Mouse (Mus musculus) frontal cortex, adult (tissue): ENCODE measurements around the gene Gpr153.
A peak's percentile ranks its signal among the peaks of the same experiment; 100 is the strongest.

ENCODE experiments used
- ATAC-seq: cut with Nextera tagmentation; 2 replicates; pipeline ENCODE4 v1.9.2; 2017; ENCODE audit warnings: mild to moderate bottlenecking, moderate library complexity, mixed read lengths; ENCODE audit not compliant: low TSS enrichment

Gene Gpr153

GRCm38 (mm10) chr4:152315498-152316213 lies 41.6 kb downstream of the Gpr153 start:
- peak; percentile 46; the same call in 1 of the 2 replicates for ATAC-seq

DNA sequence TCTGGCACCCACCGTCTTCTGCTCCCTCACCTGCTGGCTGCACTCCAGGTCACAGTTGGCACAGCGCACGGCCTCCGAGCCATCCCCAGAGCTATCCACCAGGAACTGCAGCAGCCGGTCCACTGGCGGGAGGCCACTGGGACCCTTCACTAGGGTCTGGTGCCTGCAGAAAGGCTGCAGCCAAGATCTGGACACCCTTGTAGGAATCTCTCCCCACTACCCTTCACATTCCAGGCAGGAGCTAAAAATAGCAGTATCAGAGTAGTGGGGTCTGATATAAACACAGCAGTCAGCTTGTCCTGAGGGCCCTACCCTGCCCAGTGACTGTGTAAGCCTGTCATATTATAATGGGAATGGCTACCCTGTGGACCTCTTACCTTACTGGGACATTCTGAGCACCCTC lies 43.6 kb downstream of the Gpr153 start:
- no peak for ATAC-seq

DNA sequence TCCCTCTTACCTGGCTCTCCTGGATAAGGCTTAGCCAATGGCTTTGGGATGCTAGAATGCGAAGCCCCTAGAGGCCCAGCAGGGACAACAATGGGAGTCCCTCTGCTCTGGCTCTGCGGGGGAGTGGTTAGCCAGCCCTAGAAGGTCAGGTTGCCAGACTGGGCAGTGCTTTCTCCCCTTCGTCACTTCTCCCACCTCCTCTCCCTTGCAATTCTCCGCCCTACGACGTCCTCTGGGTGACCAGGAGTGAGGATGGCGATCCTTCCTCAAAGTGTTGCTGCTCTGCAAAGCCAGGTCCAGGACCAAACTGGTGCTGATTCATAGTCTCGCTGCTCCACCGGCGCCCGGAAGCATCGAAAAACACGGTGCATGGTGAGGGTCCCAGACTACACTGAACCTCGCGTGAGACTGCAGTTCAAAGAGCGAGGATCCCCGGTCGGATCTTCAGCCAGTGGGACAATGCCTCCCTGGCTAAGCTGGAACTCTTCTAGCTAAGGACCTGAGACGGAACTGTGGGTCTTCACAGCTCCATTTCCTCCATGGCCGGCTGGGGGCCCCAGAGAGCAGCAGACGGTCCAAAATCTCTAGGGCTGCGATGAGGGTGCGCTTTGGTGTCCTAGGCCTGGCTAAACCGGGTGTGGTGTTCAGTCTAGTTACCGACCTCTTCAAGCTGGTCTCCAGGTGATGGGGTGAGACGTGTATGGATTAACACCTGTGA lies 44.6 kb downstream of the Gpr153 start, which contains the start of gene Rnf207:
TSS of gene Rnf207 (minus strand) at position 477 of the 718 bp plus-strand sequence.
- peak; percentile 77 for ATAC-seq

DNA sequence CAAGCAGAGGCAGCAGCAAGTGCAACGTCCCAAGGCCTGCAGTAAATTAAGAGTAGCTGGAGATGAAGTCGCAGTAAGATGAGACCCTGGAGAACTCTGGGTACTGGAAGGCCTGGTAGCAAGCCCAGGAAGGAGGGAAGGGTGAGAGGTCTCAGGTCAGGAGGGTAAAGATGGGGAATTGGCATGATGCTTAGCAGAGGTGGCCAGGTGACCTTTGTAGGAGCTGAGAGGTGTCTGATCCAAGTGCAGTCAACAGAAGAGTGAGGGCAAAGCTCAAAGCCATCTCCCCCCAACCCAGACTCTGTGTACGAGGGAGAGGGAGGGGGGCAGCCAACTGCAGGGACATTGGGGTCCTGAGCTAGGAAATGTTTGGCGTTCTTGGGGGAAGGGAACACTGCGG lies 47.4 kb downstream of the Gpr153 start:
- no peak for ATAC-seq

- peak; percentile 38; the same call in 1 of the 2 replicates for ATAC-seq
Measured at GRCm38 (mm10) chr4:152324641-152325562, 50.9 kb downstream of the Gpr153 start.

GRCm38 (mm10) chr4:152325574-152326411 lies 51.8 kb downstream of the Gpr153 start, which contains the start of gene Rpl22:
Gene Rpl22, plus strand, starts transcription at chr4:152325742.
- ATAC-seq, result peak; percentile 97

DNA sequence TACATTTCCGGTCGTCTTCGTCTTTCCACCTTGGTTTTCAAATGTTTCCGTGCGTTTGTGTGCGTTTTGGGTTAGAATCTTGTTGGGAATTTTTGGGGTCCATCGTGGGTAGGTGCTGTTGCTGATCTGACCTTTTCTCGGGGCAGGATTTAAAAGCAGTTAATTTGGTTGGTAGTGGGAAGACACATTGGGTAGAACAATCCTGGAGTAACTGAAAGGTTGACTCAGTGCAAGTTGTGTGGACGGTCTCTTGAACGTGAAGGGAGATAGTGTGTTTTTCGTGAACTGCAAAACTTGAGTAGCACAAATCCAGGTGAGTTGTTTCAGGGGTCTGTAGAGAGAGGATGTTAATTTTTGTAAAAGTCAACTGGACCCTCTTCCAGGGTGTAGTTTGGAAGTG lies 52.5 kb downstream of the Gpr153 start:
- ATAC-seq, result no peak

DNA sequence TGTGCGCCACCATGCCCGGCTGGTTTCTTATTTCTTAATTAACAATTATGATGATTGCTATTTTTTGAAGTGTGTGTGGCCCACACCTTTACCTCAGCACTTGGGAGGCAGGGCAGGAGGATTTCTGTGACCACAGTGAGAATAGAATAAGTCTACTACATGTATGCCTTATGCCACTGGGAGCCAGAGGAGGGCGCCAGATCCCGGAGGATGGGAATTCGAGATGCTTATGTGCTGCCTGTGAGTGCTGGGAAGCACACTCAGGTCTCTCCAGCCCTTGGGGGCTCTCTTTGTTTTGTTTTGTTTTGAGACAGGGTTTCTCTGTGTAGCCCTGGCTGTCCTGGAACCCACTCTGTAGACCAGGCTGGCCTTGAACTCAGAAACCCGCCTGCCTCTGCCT lies 54.7 kb downstream of the Gpr153 start:
- no peak for ATAC-seq

GRCm38 (mm10) chr4:152332952-152333351 lies 58.9 kb downstream of the Gpr153 start:
- ATAC-seq, result peak; percentile 73

GRCm38 (mm10) chr4:152333587-152333986 lies 59.6 kb downstream of the Gpr153 start:
- ATAC-seq, result no peak
